9 mouse cellular contexts compared by ENCODE assay signal in genomic region chr3:102803937-102804336, GRCm38 (mm10). TPM values are rescaled to one million over a fixed set of nuclear protein-coding genes. Genes with fewer than 3 reads are reported as not detected.
A peak's percentile ranks its signal among the peaks of the same experiment; 100 is the strongest.
DNase-seq lines count a peak whose midpoint lies in the region; ATAC-seq and TF ChIP-seq lines count a peak whose summit lies in the region.
"Had no signal": no experiment of that assay in that cellular context is flagged by ENCODE, and none has a peak within 500 bp of the region (broad histone marks: within the 10 kb centered on the region; RNA-seq: fewer than 3 reads in every experiment).

No protein-coding gene starts in this region.

- WGBS in forebrain, postnatal 0 days = 6% methylated on average over 3 of the region's 3 CpGs
- 3% methylated on average over 3 of the region's 3 CpGs for WGBS in liver, postnatal 0 days (ENCODE audit: insufficient replicate concordance)

- H3K79me2 ChIP-seq in CH12.LX (replicated peaks; ENCODE audit: control insufficient read depth, extremely low read depth, insufficient read depth, poor library complexity, severe bottlenecking) = no peaks in the 10 kb centered on the region

- peak; percentile 90 for DNase-seq in 3T3-L1 (ENCODE audit: low read depth, low spot score)
- peak; percentile 79 for DNase-seq in CH12.LX (ENCODE audit: extremely low read depth)
- peak; percentile 18 for DNase-seq in brain, embryonic 18.5 days (ENCODE audit: low read depth, low spot score)
- DNase-seq in forebrain, postnatal 0 days = peak; percentile 77
- DNase-seq in kidney, postnatal 14 days = peak; percentile 71
- peak; percentile 78 for DNase-seq in liver, postnatal 0 days
- DNase-seq in right cerebral cortex, adult 2 months (ENCODE audit: low spot score in 2 of 2) = peak; percentile 76 to 88
- DNase-seq in urinary bladder, postnatal 25 days (ENCODE audit: low spot score) = peak; percentile 75

- in situ Hi-C loops in CH12.LX (cut with MboI; ENCODE audit: low pct_ligation_motif_present, low pct_unique_long_range_greater_than_20kb, low sequenced_read_pairs) = no loop called here

- no peaks in the 10 kb centered on the region for H3K4me1 ChIP-seq in CH12.LX (ENCODE audit: control insufficient read depth in 1 of 2, insufficient read depth in 2 of 2)
- H3K4me1 ChIP-seq in forebrain, postnatal 0 days (ENCODE audit: insufficient read depth) = no peaks in the 10 kb centered on the region
- H3K4me1 ChIP-seq in liver, postnatal 0 days (ENCODE audit: insufficient read depth) = no peaks in the 10 kb centered on the region
- H3K4me1 ChIP-seq: limb, embryonic 12.5 days had no signal

- no peak for TF ChIP-seq EP300 in CH12.LX (IDR thresholded peaks at IDR 0.05; ENCODE audit: low read length)
- TF ChIP-seq EP300 in liver, postnatal 0 days (IDR thresholded peaks at IDR 0.05; ENCODE audit: low read depth) = 0 out of 2 replicates have a peak, but pooled peaks have one; percentile 26

- H3K9ac ChIP-seq in CH12.LX (ENCODE audit: insufficient read depth, low read depth) = no peak overlapping the region
- no peak overlapping the region for H3K9ac ChIP-seq in forebrain, postnatal 0 days
- no peak overlapping the region for H3K9ac ChIP-seq in liver, postnatal 0 days (replicated peaks)
- H3K9ac ChIP-seq: limb, embryonic 12.5 days had no signal

- no peak overlapping the region for H3K4me2 ChIP-seq in CH12.LX (ENCODE audit: insufficient read depth, low read depth, poor library complexity, severe bottlenecking)
- H3K4me2 ChIP-seq in forebrain, postnatal 0 days (ENCODE audit: low read depth) = no peak overlapping the region
- H3K4me2 ChIP-seq in liver, postnatal 0 days (ENCODE audit: low read depth, low read length) = no peak overlapping the region
- H3K4me2 ChIP-seq: limb, embryonic 12.5 days had no signal

- dilution Hi-C loops in CH12.LX (cut with MboI; ENCODE audit: extremely low pct_ligation_motif_present, extremely low pct_unique_long_range_greater_than_20kb, low sequenced_read_pairs) = no loop called here

- no peak for TF ChIP-seq POLR2A in CH12.LX (IDR thresholded peaks at IDR 0.05; ENCODE audit: low read depth, low read length)

- no peak overlapping the region for H3K4me3 ChIP-seq in CH12.LX (replicated peaks in 1 of 3; ENCODE audit: low read depth in 2 of 3, low read length in 2 of 3, poor library complexity in 1 of 3)
- H3K4me3 ChIP-seq in forebrain, postnatal 0 days (ENCODE audit: low read depth, low read length) = no peak overlapping the region
- no peak overlapping the region for H3K4me3 ChIP-seq in liver, postnatal 0 days (ENCODE audit: low read depth, low read length)
- H3K4me3 ChIP-seq: limb, embryonic 12.5 days had no signal

- H3K27ac ChIP-seq in CH12.LX (ENCODE audit: insufficient read depth, low read depth) = no peak overlapping the region
- no peak overlapping the region for H3K27ac ChIP-seq in forebrain, postnatal 0 days (ENCODE audit: low read depth, low read length)
- no peak overlapping the region for H3K27ac ChIP-seq in liver, postnatal 0 days (ENCODE audit: low read depth)
- H3K27ac ChIP-seq: limb, embryonic 12.5 days had no signal

- peaks cover 3% of the 10 kb centered on the region for H3K27me3 ChIP-seq in CH12.LX (replicated peaks)
- H3K27me3 ChIP-seq in forebrain, postnatal 0 days (ENCODE audit: insufficient read depth, low read length) = no peaks in the 10 kb centered on the region
- H3K27me3 ChIP-seq in liver, postnatal 0 days (ENCODE audit: insufficient read depth, low read length) = no peaks in the 10 kb centered on the region
- H3K27me3 ChIP-seq: limb, embryonic 12.5 days had no signal

- TF ChIP-seq RAD21 in CH12.LX (IDR thresholded peaks at IDR 0.05; ENCODE audit: low read depth, low read length) = peak; percentile 80

- no peaks in the 10 kb centered on the region for H3K36me3 ChIP-seq in CH12.LX (replicated peaks in 1 of 2; ENCODE audit: control insufficient read depth in 1 of 2, insufficient read depth in 1 of 2, low read length in 1 of 2)
- H3K36me3 ChIP-seq in forebrain, postnatal 0 days (ENCODE audit: insufficient read depth) = no peaks in the 10 kb centered on the region
- no peaks in the 10 kb centered on the region for H3K36me3 ChIP-seq in liver, postnatal 0 days (replicated peaks; ENCODE audit: insufficient read depth, low read length)
- H3K36me3 ChIP-seq: limb, embryonic 12.5 days had no signal

- H3K9me3 ChIP-seq in CH12.LX (replicated peaks; ENCODE audit: low read length) = peaks cover 3% of the 10 kb centered on the region
- H3K9me3 ChIP-seq in forebrain, postnatal 0 days (ENCODE audit: low read length) = no peaks in the 10 kb centered on the region
- H3K9me3 ChIP-seq in liver, postnatal 0 days (ENCODE audit: low read length) = no peaks in the 10 kb centered on the region

- TF ChIP-seq CTCF in CH12.LX (conservative IDR thresholded peaks at IDR 0.05 in 1 of 2, IDR thresholded peaks at IDR 0.05 in 1 of 2; ENCODE audit: low read depth in 2 of 2, low read length in 2 of 2) = peak; percentile 35 to 88; a peak in 3 of 4 replicates
- peak; percentile 79 for TF ChIP-seq CTCF in forebrain, postnatal 0 days (IDR thresholded peaks at IDR 0.05; ENCODE audit: low read depth)
- TF ChIP-seq CTCF in liver, postnatal 0 days (IDR thresholded peaks at IDR 0.05; ENCODE audit: low read depth) = peak; percentile 84

- ATAC-seq in forebrain, postnatal 0 days = peak; percentile 53; the same call in 1 of the 2 replicates
- peak; percentile 25; the same call in 1 of the 2 replicates for ATAC-seq in liver, postnatal 0 days

TF ChIP-seq in CH12.LX, 34 proteins besides CTCF, POLR2A, EP300 and RAD21:
- TF ChIP-seq SMC3 (IDR thresholded peaks at IDR 0.05; ENCODE audit: low read depth, low read length) (peak; percentile 89), PAX5 (IDR thresholded peaks at IDR 0.05; ENCODE audit: low read length) (no peak), ZC3H11A (IDR thresholded peaks at IDR 0.05; ENCODE audit: low read depth, low read length) (peak; percentile 80), CHD2 (IDR thresholded peaks at IDR 0.05; ENCODE audit: low read length) (no peak), JUND (conservative IDR thresholded peaks at IDR 0.05; ENCODE audit: low read depth, low read length) (peak; percentile 76; the same call in 1 of the 2 replicates)

RNA-seq across cellular contexts. Expression of gene Tshb, which starts 21.4 kb away (rescaled TPM):
- total RNA-seq in CH12.LX (2012; rRNA removed) (not detected in 2 replicates), CH12.LX (2014; rRNA removed) (not detected in 2 replicates)
- 0.19 TPM in 1 of 2 replicates, not detected in the other for polyA plus RNA-seq in CH12.LX (2012; ENCODE audit: insufficient read length, low read depth)
- not detected in 2 replicates for total RNA-seq in forebrain, postnatal 0 days (2014; rRNA removed)
- 0.11 and 0.14 TPM in 2 replicates for polyA plus RNA-seq in forebrain, postnatal 0 days (2015; fragmentation: Nextera tagmentation; extraction: Ambion mirVana)
- polyA plus RNA-seq in liver, postnatal 0 days (2015; fragmentation: Nextera tagmentation; extraction: Ambion mirVana) = 0.04 TPM in 1 of 2 replicates, not detected in the other

Comparison
In these comparisons a context has a peak if more than half of its experiments do, and no peak if none do; other contexts are left out.
1. DNase-seq: peak in every context shown above with its lines; median percentile 90 in 3T3-L1; 82 in right cerebral cortex, adult 2 months; 79 in CH12.LX; 78 in liver, postnatal 0 days; 77 in forebrain, postnatal 0 days; 75 in urinary bladder, postnatal 25 days; 71 in kidney, postnatal 14 days; 18 in brain, embryonic 18.5 days.